Mouse (Mus musculus): ENCODE measurements around the gene Ergic1. TPM values are rescaled to one million over a fixed set of nuclear protein-coding genes. Genes with fewer than 3 reads are reported as not detected.

Ergic1 gene
- polyA plus RNA-seq, 1 experiment: 114 TPM

- TF ChIP-seq CTCF (IDR thresholded peaks at IDR 0.05; ENCODE audit: control insufficient read depth, insufficient read depth, insufficient read length) (no peak), FOSL1 (IDR thresholded peaks at IDR 0.05; ENCODE audit: insufficient read depth, low read length, poor library complexity, severe bottlenecking) (no peak), MAX (IDR thresholded peaks at IDR 0.05) (no peak), MYOG (IDR thresholded peaks at IDR 0.05; ENCODE audit: control insufficient read depth, extremely low read depth, insufficient read length) (no peak), CEBPB (IDR thresholded peaks at IDR 0.05; ENCODE audit: low read depth) (no peak), USF1 (IDR thresholded peaks at IDR 0.05; ENCODE audit: low read depth) (no peak), MYOD1 (IDR thresholded peaks at IDR 0.05; ENCODE audit: control insufficient read depth, insufficient read length, low read depth) (no peak)
- Histone ChIP-seq H3K36me3 (ENCODE audit: control insufficient read depth, insufficient read depth) (peaks cover 68% of the 10 kb centered on the region), H3ac (ENCODE audit: control insufficient read depth, insufficient read length, low read depth) (no peak overlapping the region), H3K79me2 (ENCODE audit: control insufficient read depth, insufficient read depth) (no peaks in the 10 kb centered on the region), H3K79me3 (ENCODE audit: low read depth) (no peaks in the 10 kb centered on the region), H3K27me3 (ENCODE audit: control insufficient read depth, insufficient read depth, insufficient read length) (no peaks in the 10 kb centered on the region), H3K4me3 (ENCODE audit: insufficient read depth, poor library complexity, severe bottlenecking) (no peak overlapping the region)
These were observed 59.8 kb downstream of the Ergic1 start for GRCm38 (mm10) chr17:26620786-26621766.

- Histone ChIP-seq H3K27me3 (ENCODE audit: control insufficient read depth, insufficient read depth, insufficient read length) (no peaks in the 10 kb centered on the region), H3K79me2 (ENCODE audit: control insufficient read depth, insufficient read depth) (no peaks in the 10 kb centered on the region), H3K79me3 (ENCODE audit: low read depth) (no peaks in the 10 kb centered on the region), H3ac (ENCODE audit: control insufficient read depth, insufficient read length, low read depth) (no peak overlapping the region), H3K36me3 (ENCODE audit: control insufficient read depth, insufficient read depth) (peaks cover 68% of the 10 kb centered on the region), H3K4me3 (ENCODE audit: insufficient read depth, poor library complexity, severe bottlenecking) (no peak overlapping the region)
- TF ChIP-seq MYOD1 (IDR thresholded peaks at IDR 0.05; ENCODE audit: control insufficient read depth, insufficient read length, low read depth) (no peak), CEBPB (IDR thresholded peaks at IDR 0.05; ENCODE audit: low read depth) (no peak), MAX (IDR thresholded peaks at IDR 0.05) (no peak), USF1 (IDR thresholded peaks at IDR 0.05; ENCODE audit: low read depth) (no peak), MYOG (IDR thresholded peaks at IDR 0.05; ENCODE audit: control insufficient read depth, extremely low read depth, insufficient read length) (no peak), CTCF (IDR thresholded peaks at IDR 0.05; ENCODE audit: control insufficient read depth, insufficient read depth, insufficient read length) (no peak), FOSL1 (IDR thresholded peaks at IDR 0.05; ENCODE audit: insufficient read depth, low read length, poor library complexity, severe bottlenecking) (no peak)
These were observed 60.6 kb downstream of the Ergic1 start for GRCm38 (mm10) chr17:26621912-26622311.

- no peaks in the 10 kb centered on the region for H3K79me2 ChIP-seq (ENCODE audit: control insufficient read depth, insufficient read depth)
These were observed 62.7 kb downstream of the Ergic1 start for GRCm38 (mm10) chr17:26623991-26624390.

GRCm38 (mm10) chr17:26624999-26625398, 63.7 kb downstream of the Ergic1 start:
- Histone ChIP-seq H3K79me2 (ENCODE audit: control insufficient read depth, insufficient read depth) (no peaks in the 10 kb centered on the region), H3K79me3 (ENCODE audit: low read depth) (no peaks in the 10 kb centered on the region), H3K27me3 (ENCODE audit: control insufficient read depth, insufficient read depth, insufficient read length) (no peaks in the 10 kb centered on the region), H3K36me3 (ENCODE audit: control insufficient read depth, insufficient read depth) (peaks cover 66% of the 10 kb centered on the region), H3ac (ENCODE audit: control insufficient read depth, insufficient read length, low read depth) (no peak overlapping the region), H3K4me3 (ENCODE audit: insufficient read depth, poor library complexity, severe bottlenecking) (no peak overlapping the region)
- TF ChIP-seq MAX (IDR thresholded peaks at IDR 0.05) (no peak), MYOG (IDR thresholded peaks at IDR 0.05; ENCODE audit: control insufficient read depth, extremely low read depth, insufficient read length) (no peak), USF1 (IDR thresholded peaks at IDR 0.05; ENCODE audit: low read depth) (no peak), FOSL1 (IDR thresholded peaks at IDR 0.05; ENCODE audit: insufficient read depth, low read length, poor library complexity, severe bottlenecking) (no peak), CTCF (IDR thresholded peaks at IDR 0.05; ENCODE audit: control insufficient read depth, insufficient read depth, insufficient read length) (no peak), CEBPB (IDR thresholded peaks at IDR 0.05; ENCODE audit: low read depth) (no peak), MYOD1 (IDR thresholded peaks at IDR 0.05; ENCODE audit: control insufficient read depth, insufficient read length, low read depth) (no peak)

More at GRCm38 (mm10) chr17:26623991-26624390, 62.7 kb downstream of the Ergic1 start:
- H3ac ChIP-seq (ENCODE audit: control insufficient read depth, insufficient read length, low read depth): no peak overlapping the region
- H3K4me3 ChIP-seq (ENCODE audit: insufficient read depth, poor library complexity, severe bottlenecking): no peak overlapping the region
- peaks cover 62% of the 10 kb centered on the region for H3K36me3 ChIP-seq (ENCODE audit: control insufficient read depth, insufficient read depth)
- no peaks in the 10 kb centered on the region for H3K79me3 ChIP-seq (ENCODE audit: low read depth)
- TF ChIP-seq MAX (IDR thresholded peaks at IDR 0.05) (no peak), FOSL1 (IDR thresholded peaks at IDR 0.05; ENCODE audit: insufficient read depth, low read length, poor library complexity, severe bottlenecking) (no peak), USF1 (IDR thresholded peaks at IDR 0.05; ENCODE audit: low read depth) (no peak), MYOG (IDR thresholded peaks at IDR 0.05; ENCODE audit: control insufficient read depth, extremely low read depth, insufficient read length) (no peak), MYOD1 (IDR thresholded peaks at IDR 0.05; ENCODE audit: control insufficient read depth, insufficient read length, low read depth) (no peak), CTCF (IDR thresholded peaks at IDR 0.05; ENCODE audit: control insufficient read depth, insufficient read depth, insufficient read length) (no peak)
- no peaks in the 10 kb centered on the region for H3K27me3 ChIP-seq (ENCODE audit: control insufficient read depth, insufficient read depth, insufficient read length)

- Histone ChIP-seq H3K4me3 (ENCODE audit: insufficient read depth, poor library complexity, severe bottlenecking) (no peak overlapping the region), H3K79me2 (ENCODE audit: control insufficient read depth, insufficient read depth) (no peaks in the 10 kb centered on the region), H3K27me3 (ENCODE audit: control insufficient read depth, insufficient read depth, insufficient read length) (no peaks in the 10 kb centered on the region), H3ac (ENCODE audit: control insufficient read depth, insufficient read length, low read depth) (no peak overlapping the region), H3K79me3 (ENCODE audit: low read depth) (no peaks in the 10 kb centered on the region), H3K36me3 (ENCODE audit: control insufficient read depth, insufficient read depth) (peaks cover 66% of the 10 kb centered on the region)
- no peak for TF ChIP-seq USF1 (IDR thresholded peaks at IDR 0.05; ENCODE audit: low read depth)
- TF ChIP-seq CTCF (IDR thresholded peaks at IDR 0.05; ENCODE audit: control insufficient read depth, insufficient read depth, insufficient read length): no peak
- no peak for TF ChIP-seq MYOD1 (IDR thresholded peaks at IDR 0.05; ENCODE audit: control insufficient read depth, insufficient read length, low read depth)
- no peak for TF ChIP-seq CEBPB (IDR thresholded peaks at IDR 0.05; ENCODE audit: low read depth)
- no peak for TF ChIP-seq FOSL1 (IDR thresholded peaks at IDR 0.05; ENCODE audit: insufficient read depth, low read length, poor library complexity, severe bottlenecking)
- TF ChIP-seq MYOG (IDR thresholded peaks at IDR 0.05; ENCODE audit: control insufficient read depth, extremely low read depth, insufficient read length): no peak
- no peak for TF ChIP-seq MAX (IDR thresholded peaks at IDR 0.05)
These were observed 64.3 kb downstream of the Ergic1 start for GRCm38 (mm10) chr17:26625521-26626010.
